Mouse (Mus musculus) MEL (cell line): Measurements from ENCODE around the gene Ccdc87. TPM values are rescaled to one million over a fixed set of nuclear protein-coding genes. Genes with fewer than 3 reads are reported as not detected.

Source experiments
- DNase-seq: peaks from one replicate; pipeline ENCODE4 v3.0.0; 2011; ENCODE audit warnings: low read depth, low spot score
- H3K27ac ChIP-seq: 2 replicates; pipeline ENCODE4 v1.5.1; 2012; ENCODE audit warnings: low read depth, mild to moderate bottlenecking, control low read depth, low read length, moderate library complexity; ENCODE audit not compliant: control insufficient read depth
- H3K27me3 ChIP-seq, 2 experiments: fragments of 150-350 bp in 1 of 2; sonication (generic) in 1 of 2; 2 replicates each; pipeline ENCODE4 v1.6.1; 2012; ENCODE audit warnings: low read length in 2 of 2, mild to moderate bottlenecking in 2 of 2, improper control_type of control experiment in 1 of 2, moderate library complexity in 1 of 2; ENCODE audit not compliant: insufficient read depth in 2 of 2, control insufficient read depth in 1 of 2
- H3K36me3 ChIP-seq, 2 experiments: 2 replicates each; pipeline ENCODE4 v1.6.1; 2012 to 2014; ENCODE audit warnings: low read length in 2 of 2, improper control_type of control experiment in 1 of 2, inconsistent platforms in 1 of 2, mild to moderate bottlenecking in 1 of 2; ENCODE audit not compliant: insufficient read depth in 2 of 2, control insufficient read depth in 1 of 2
- H3K4me1 ChIP-seq, 2 experiments: fragments of 150-350 bp in 1 of 2; sonication (generic) in 1 of 2; 2 replicates each; pipeline ENCODE4 v1.6.1; 2012; ENCODE audit warnings: low read length in 2 of 2, improper control_type of control experiment in 1 of 2, mild to moderate bottlenecking in 1 of 2; ENCODE audit not compliant: insufficient read depth in 2 of 2, control insufficient read depth in 1 of 2
- H3K4me3 ChIP-seq, 2 experiments: fragments of 150-350 bp in 1 of 2; sonication (generic) in 1 of 2; 2 replicates each; pipeline ENCODE4 v1.5.1; 2012; ENCODE audit warnings: low read depth in 2 of 2, low read length in 2 of 2, mild to moderate bottlenecking in 2 of 2, moderate library complexity in 2 of 2, control low read depth in 1 of 2, improper control_type of control experiment in 1 of 2; ENCODE audit not compliant: control insufficient read depth in 1 of 2, insufficient read depth in 1 of 2
- H3K79me2 ChIP-seq: 2 replicates; pipeline ENCODE4 v1.6.1; 2012; ENCODE audit warnings: mild to moderate bottlenecking, low read length, moderate library complexity; ENCODE audit not compliant: control insufficient read depth, poor library complexity, insufficient read depth
- H3K9ac ChIP-seq: 2 replicates; pipeline ENCODE4 v1.6.1; 2012; ENCODE audit warnings: low read depth, mild to moderate bottlenecking, control low read depth, low read length, moderate library complexity; ENCODE audit not compliant: control insufficient read depth, poor library complexity, severe bottlenecking
- H3K9me3 ChIP-seq: fragments of 150-350 bp; sonication (generic); replicated peaks from 2 replicates; pipeline ENCODE4 v1.6.1; 2012; ENCODE audit warnings: mild to moderate bottlenecking, low read length, improper control_type of control experiment, moderate library complexity; ENCODE audit not compliant: insufficient read depth
- CHD2 ChIP-seq: IDR thresholded peaks from 2 replicates; pipeline ENCODE4 v1.6.1; 2011; ENCODE audit warnings: low read length, improper control_type of control experiment
- CTCF ChIP-seq, 3 experiments: IDR thresholded peaks in 2 of 3; conservative IDR thresholded peaks in 1 of 3; 2 replicates each; pipeline ENCODE4 v1.5.1; 2011 to 2012; ENCODE audit warnings: low read length in 3 of 3, low read depth in 2 of 3, mild to moderate bottlenecking in 2 of 3, improper control_type of control experiment in 1 of 3, inconsistent platforms in 1 of 3, mixed read lengths in 1 of 3, moderate library complexity in 1 of 3; ENCODE audit not compliant: control insufficient read depth in 1 of 3, insufficient read depth in 1 of 3, poor library complexity in 1 of 3, severe bottlenecking in 1 of 3
- ELF1 ChIP-seq: IDR thresholded peaks from 2 replicates; pipeline ENCODE4 v1.6.1; 2014; ENCODE audit warnings: low read depth, mild to moderate bottlenecking, inconsistent platforms, low read length, improper control_type of control experiment, moderate library complexity
- EP300 ChIP-seq, 2 experiments: IDR thresholded peaks; 2 replicates each; pipeline ENCODE4 v1.6.1; 2011; ENCODE audit warnings: improper control_type of control experiment in 2 of 2, low read length in 2 of 2, low read depth in 1 of 2, mild to moderate bottlenecking in 1 of 2
- ETS1 ChIP-seq: IDR thresholded peaks from 2 replicates; pipeline ENCODE4 v1.6.1; 2012; ENCODE audit warnings: low read depth, mild to moderate bottlenecking, inconsistent platforms, low read length, improper control_type of control experiment, moderate library complexity
- GABPA ChIP-seq: IDR thresholded peaks from 2 replicates; pipeline ENCODE4 v1.6.1; 2012; ENCODE audit warnings: low read depth, mild to moderate bottlenecking, inconsistent platforms, low read length, improper control_type of control experiment, moderate library complexity
- KAT2A ChIP-seq: conservative IDR thresholded peaks from 2 replicates; pipeline ENCODE4 v1.6.1; 2012; ENCODE audit warnings: low read depth, low read length, improper control_type of control experiment, inconsistent platforms
- MAZ ChIP-seq: IDR thresholded peaks from 2 replicates; pipeline ENCODE4 v1.6.1; 2012; ENCODE audit warnings: low read depth, mild to moderate bottlenecking, inconsistent platforms, low read length, improper control_type of control experiment
- MEF2A ChIP-seq: IDR thresholded peaks from 2 replicates; pipeline ENCODE4 v1.6.1; 2014; ENCODE audit warnings: low read depth, mild to moderate bottlenecking, inconsistent platforms, low read length, improper control_type of control experiment; ENCODE audit not compliant: poor library complexity, insufficient replicate concordance, severe bottlenecking; ENCODE audit errors: extremely low read depth
- MYB ChIP-seq: IDR thresholded peaks from 2 replicates; pipeline ENCODE4 v1.6.1; 2011; ENCODE audit warnings: mild to moderate bottlenecking, low read depth, low read length, improper control_type of control experiment
- MYC ChIP-seq: IDR thresholded peaks from 2 replicates; pipeline ENCODE4 v1.6.1; 2011; ENCODE audit warnings: low read depth, mild to moderate bottlenecking, low read length, improper control_type of control experiment, moderate library complexity
- POLR2A ChIP-seq, 2 experiments: IDR thresholded peaks; 2 replicates each; pipeline ENCODE4 v1.6.1; 2011 to 2012; ENCODE audit warnings: low read length in 2 of 2, mild to moderate bottlenecking in 2 of 2, control low read depth in 1 of 2, improper control_type of control experiment in 1 of 2, low read depth in 1 of 2, moderate library complexity in 1 of 2; ENCODE audit not compliant: control insufficient read depth in 1 of 2, insufficient read depth in 1 of 2, poor library complexity in 1 of 2
- POLR2AphosphoS2 ChIP-seq: IDR thresholded peaks from 2 replicates; pipeline ENCODE4 v1.6.1; 2011; ENCODE audit warnings: low read length, improper control_type of control experiment
- POLR2AphosphoS5 ChIP-seq: IDR thresholded peaks from 2 replicates; pipeline ENCODE4 v1.6.1; 2012; ENCODE audit warnings: low read depth, borderline replicate concordance, mild to moderate bottlenecking, inconsistent platforms, low read length, moderate library complexity, mixed read lengths
- RAD21 ChIP-seq: IDR thresholded peaks from 2 replicates; pipeline ENCODE4 v1.6.1; 2011; ENCODE audit warnings: mild to moderate bottlenecking, low read depth, low read length, improper control_type of control experiment
- RCOR1 ChIP-seq: IDR thresholded peaks from 2 replicates; pipeline ENCODE4 v1.6.1; 2012; ENCODE audit warnings: low read depth, mild to moderate bottlenecking, inconsistent platforms, low read length, improper control_type of control experiment
- SMC3 ChIP-seq: IDR thresholded peaks from 2 replicates; pipeline ENCODE4 v1.6.1; 2011; ENCODE audit warnings: low read depth, low read length, improper control_type of control experiment
- TAL1 ChIP-seq: IDR thresholded peaks from 2 replicates; pipeline ENCODE4 v1.6.1; 2012; ENCODE audit warnings: mild to moderate bottlenecking, inconsistent platforms, low read length, moderate library complexity, mixed read lengths
- USF2 ChIP-seq, 2 experiments: IDR thresholded peaks; 2 replicates each; pipeline ENCODE4 v1.6.1; 2011 to 2012; ENCODE audit warnings: improper control_type of control experiment in 2 of 2, low read length in 2 of 2, borderline replicate concordance in 1 of 2, inconsistent platforms in 1 of 2, low read depth in 1 of 2, mild to moderate bottlenecking in 1 of 2; ENCODE audit not compliant: insufficient read depth in 1 of 2
- ZC3H11A ChIP-seq: IDR thresholded peaks from 2 replicates; pipeline ENCODE4 v1.6.1; 2012; ENCODE audit warnings: low read depth, mild to moderate bottlenecking, inconsistent platforms, low read length, improper control_type of control experiment
- ZMIZ1 ChIP-seq: IDR thresholded peaks from 2 replicates; pipeline ENCODE4 v1.6.1; 2012; ENCODE audit warnings: low read depth, mild to moderate bottlenecking, inconsistent platforms, low read length, improper control_type of control experiment, moderate library complexity
- ZNF384 ChIP-seq: IDR thresholded peaks from 2 replicates; pipeline ENCODE4 v1.6.1; 2012; ENCODE audit warnings: low read depth, mild to moderate bottlenecking, inconsistent platforms, low read length, improper control_type of control experiment
- polyA plus RNA-seq, 2 experiments: library from polyadenylated mRNA; stranded (reverse) in 1 of 2; unstranded in 1 of 2; fragments of >175 nt in 1 of 2; fragments of >200 nt in 1 of 2; gene quantifications; 2 replicates each; pipeline versions ENCODE4 v1.2.1 to v1.2.4; 2012; ENCODE audit warnings: low replicate concordance in 2 of 2, low read depth in 1 of 2; ENCODE audit not compliant: insufficient read length in 2 of 2, insufficient read depth in 1 of 2, missing spikeins in 1 of 2
- total RNA-seq: library from RNA; depleted of rRNA; stranded (reverse); fragments of 300-350 nt; gene quantifications from 2 replicates; pipeline ENCODE4 v1.2.3, GENCODE M21; 2012

The Ccdc87 gene
- total and polyA plus RNA-seq, 3 experiments, result 0.04 to 0.06 TPM; not detected in 1

- peaks cover 0 to 17% of the 10 kb centered on the region in 2 experiments; a peak in 2 of 4 replicates for H3K4me1 ChIP-seq
- TF ChIP-seq ZMIZ1, result no peak
- TF ChIP-seq MYB, result no peak
- TF ChIP-seq CTCF (IDR thresholded peaks at IDR 0.05 in 2 of 3, conservative IDR thresholded peaks at IDR 0.05 in 1 of 3; ENCODE audit: control insufficient read depth in 1 of 3, insufficient read depth in 1 of 3, low read depth in 2 of 3, low read length in 3 of 3, poor library complexity in 1 of 3, severe bottlenecking in 1 of 3), result no peak
- no peak for TF ChIP-seq MEF2A
- TF ChIP-seq SMC3, result no peak
- no peak for TF ChIP-seq POLR2AphosphoS2
- TF ChIP-seq RAD21, result no peak
- TF ChIP-seq POLR2AphosphoS5, result no peak
- TF ChIP-seq GABPA, result no peak
- no peak for TF ChIP-seq ZC3H11A
- no peak for TF ChIP-seq KAT2A
- no peak for TF ChIP-seq USF2 (IDR thresholded peaks at IDR 0.05; ENCODE audit: borderline replicate concordance in 1 of 2, insufficient read depth in 1 of 2, low read depth in 1 of 2, low read length in 2 of 2)
- no peak for TF ChIP-seq EP300 (IDR thresholded peaks at IDR 0.05; ENCODE audit: low read depth in 1 of 2, low read length in 2 of 2)
- TF ChIP-seq ELF1, result no peak
- no peak for TF ChIP-seq ZNF384
- TF ChIP-seq TAL1, result no peak
- H3K27ac ChIP-seq, result no peak overlapping the region
- DNase-seq, result no peak
- no peaks in the 10 kb centered on the region for H3K9me3 ChIP-seq
- H3K9ac ChIP-seq, result no peak overlapping the region
- H3K79me2 ChIP-seq, result peaks cover 16% of the 10 kb centered on the region
- peaks cover 0 to 9% of the 10 kb centered on the region in 2 experiments; a peak in 2 of 4 replicates for H3K36me3 ChIP-seq
- H3K4me3 ChIP-seq, result no peak overlapping the region
- H3K27me3 ChIP-seq, result no peaks in the 10 kb centered on the region; a peak in 1 of 4 replicates
Measured at GRCm38 (mm10) chr19:4876241-4876640, 37.1 kb downstream of the Ccdc87 start.

- Histone ChIP-seq H3K79me2 (peaks cover 16% of the 10 kb centered on the region), H3K36me3 (peaks cover 0 to 9% of the 10 kb centered on the region in 2 experiments; a peak in 2 of 4 replicates), H3K27me3 (no peaks in the 10 kb centered on the region; a peak in 1 of 4 replicates), H3K4me3 (no peak overlapping the region), H3K9ac (no peak overlapping the region), H3K27ac (no peak overlapping the region), H3K4me1 (peaks cover 0 to 17% of the 10 kb centered on the region in 2 experiments; a peak in 2 of 4 replicates), H3K9me3 (no peaks in the 10 kb centered on the region)
- no peak for DNase-seq
- no peak for TF ChIP-seq RAD21
- no peak for TF ChIP-seq USF2 (IDR thresholded peaks at IDR 0.05; ENCODE audit: borderline replicate concordance in 1 of 2, insufficient read depth in 1 of 2, low read depth in 1 of 2, low read length in 2 of 2)
- no peak for TF ChIP-seq CHD2
- TF ChIP-seq POLR2A (IDR thresholded peaks at IDR 0.05; ENCODE audit: control insufficient read depth in 1 of 2, insufficient read depth in 1 of 2, low read depth in 1 of 2, low read length in 2 of 2, poor library complexity in 1 of 2), result no peak
- TF ChIP-seq EP300 (IDR thresholded peaks at IDR 0.05; ENCODE audit: low read depth in 1 of 2, low read length in 2 of 2), result no peak
- TF ChIP-seq POLR2AphosphoS5, result no peak
- TF ChIP-seq RCOR1, result no peak
- TF ChIP-seq MYC, result no peak
- no peak for TF ChIP-seq ZMIZ1
- no peak for TF ChIP-seq MAZ
- no peak for TF ChIP-seq ZNF384
- TF ChIP-seq ETS1, result no peak
- TF ChIP-seq ELF1, result no peak
- no peak for TF ChIP-seq GABPA
Measured at GRCm38 (mm10) chr19:4876755-4877154, 37.6 kb downstream of the Ccdc87 start.
